Mouse (Mus musculus) liver, embryonic 14.5 days (tissue): ENCODE data around the gene Fbln7. TPM values are rescaled to one million over a fixed set of nuclear protein-coding genes. Genes with fewer than 3 reads are reported as not detected.
A peak's percentile ranks its signal among the peaks of the same experiment; 100 is the strongest.

Source experiments
- ATAC-seq: fragments of 200-750 bp; cut with Nextera tagmentation; 2 replicates; pipeline ENCODE4 v1.8.0; 2017; ENCODE audit warnings: moderate number of reproducible peaks, mild to moderate bottlenecking, moderate library complexity; ENCODE audit not compliant: insufficient read depth
- DNase-seq, 3 experiments: peaks; one replicate each; pipeline ENCODE4 v3.0.0-alpha.2; 2012 to 2013; ENCODE audit warnings: low read depth in 3 of 3, low spot score in 3 of 3
- H3K27ac ChIP-seq: fragments of 300-500 bp; sonication (generic); 2 replicates; pipeline ENCODE4 v1.5.1; 2014; ENCODE audit warnings: moderate library complexity, mild to moderate bottlenecking, control low read depth, inconsistent platforms
- H3K27me3 ChIP-seq: fragments of 300-500 bp; sonication (generic); 2 replicates; pipeline ENCODE4 v1.6.1; 2014; ENCODE audit warnings: mild to moderate bottlenecking, low read length, moderate library complexity; ENCODE audit not compliant: control insufficient read depth, insufficient read depth
- H3K36me3 ChIP-seq: fragments of 300-500 bp; sonication (generic); replicated peaks from 2 replicates; pipeline ENCODE4 v1.6.1; 2014; ENCODE audit warnings: low read depth; ENCODE audit not compliant: control insufficient read depth, insufficient read depth
- H3K4me1 ChIP-seq, 2 experiments: fragments of 200-500 bp in 1 of 2; fragments of 300-500 bp in 1 of 2; sonication (generic) in 1 of 2; replicated peaks; 2 replicates each; pipeline ENCODE4 v1.6.1; 2012 to 2014; ENCODE audit warnings: antibody characterized with exemption in 1 of 2, inconsistent platforms in 1 of 2, low read length in 1 of 2; ENCODE audit not compliant: control insufficient read depth in 2 of 2, insufficient read depth in 2 of 2
- H3K4me2 ChIP-seq: fragments of 300-500 bp; sonication (generic); 2 replicates; pipeline ENCODE4 v1.6.1; 2014; ENCODE audit warnings: low read depth, mild to moderate bottlenecking, control low read depth, moderate library complexity
- H3K4me3 ChIP-seq, 2 experiments: fragments of 200-500 bp in 1 of 2; fragments of 300-500 bp in 1 of 2; sonication (generic) in 1 of 2; 2 replicates each; pipeline ENCODE4 v1.5.1; 2012 to 2014; ENCODE audit warnings: low read depth in 2 of 2, low read length in 2 of 2, mild to moderate bottlenecking in 2 of 2, control low read depth in 1 of 2, inconsistent platforms in 1 of 2, moderate library complexity in 1 of 2; ENCODE audit not compliant: insufficient read depth in 1 of 2
- H3K9ac ChIP-seq: fragments of 300-500 bp; sonication (generic); replicated peaks from 2 replicates; pipeline ENCODE4 v1.6.1; 2014; ENCODE audit warnings: mild to moderate bottlenecking, control low read depth, moderate library complexity
- H3K9me3 ChIP-seq: fragments of 300-500 bp; sonication (generic); 2 replicates; pipeline ENCODE4 v1.6.1; 2016; ENCODE audit warnings: low read length, mixed read lengths; ENCODE audit not compliant: control insufficient read depth
- CTCF ChIP-seq: IDR thresholded peaks from 2 replicates; pipeline ENCODE4 v1.5.1; 2016; ENCODE audit warnings: antibody characterized with exemption, low read depth, control low read depth
- EP300 ChIP-seq: IDR thresholded peaks from 2 replicates; pipeline ENCODE4 v1.6.1; 2016; ENCODE audit warnings: antibody characterized with exemption, low read depth
- WGBS: fragments of 180-500 bp; shearing (Covaris S2); extraction: QIAGEN DNeasy Blood & Tissue Kit; methylation state at CpG from one replicate; pipeline ENCODE4 v1.1.7; 2014; ENCODE audit not compliant: insufficient replicate concordance; 5-methylcytosine and 5-hydroxymethylcytosine counted together
- polyA plus RNA-seq, 2 experiments: library from polyadenylated mRNA; depleted of rRNA in 1 of 2; stranded (reverse) in 1 of 2; unstranded in 1 of 2; fragments of >200 nt; fragmentation: Nextera tagmentation in 1 of 2; extraction: Ambion mirVana in 1 of 2; gene quantifications; 2 replicates each; pipeline versions ENCODE4 v1.2.1 to v1.2.3; 2012 to 2014

The Fbln7 gene
- polyA plus RNA-seq, 2 experiments = 0.17 to 0.33 TPM

- Histone ChIP-seq H3K27me3 (no peaks in the 10 kb centered on the region; the same call in 1 of the 2 replicates), H3K9me3 (no peaks in the 10 kb centered on the region), H3K27ac (peak overlapping the region; percentile 87; the same call in 1 of the 2 replicates), H3K36me3 (no peaks in the 10 kb centered on the region), H3K4me3 (peak overlapping the region; percentile 84 to 93), H3K9ac (peak overlapping the region; percentile 76), H3K4me1 (peaks cover 2 to 12% of the 10 kb centered on the region in 2 experiments), H3K4me2 (peak overlapping the region; percentile 68)
- TF ChIP-seq EP300 = no peak
- TF ChIP-seq CTCF = no peak
- 21% methylated on average over 14 of the region's 14 CpGs for WGBS
- peak in 1 of 3 experiments; percentile 7 for DNase-seq
- no peak for ATAC-seq
Measured at GRCm38 (mm10) chr2:128818956-128819643, 43.7 kb upstream of the Fbln7 start.

- 50% methylated on average over 2 of the region's 2 CpGs for WGBS
- H3K27ac ChIP-seq = no peak overlapping the region
- H3K36me3 ChIP-seq = no peaks in the 10 kb centered on the region
- H3K4me1 ChIP-seq = peaks cover 2 to 12% of the 10 kb centered on the region in 2 experiments
- ATAC-seq = no peak
- H3K9ac ChIP-seq = no peak overlapping the region
- H3K9me3 ChIP-seq = no peaks in the 10 kb centered on the region
- TF ChIP-seq CTCF (no peak), EP300 (no peak)
- DNase-seq = no peak
- no peaks in the 10 kb centered on the region; the same call in 1 of the 2 replicates for H3K27me3 ChIP-seq
- no peak overlapping the region for H3K4me3 ChIP-seq
- no peak overlapping the region for H3K4me2 ChIP-seq
Measured at GRCm38 (mm10) chr2:128820631-128821030, 42.1 kb upstream of the Fbln7 start.

- H3K9ac ChIP-seq = no peak overlapping the region
- no peak overlapping the region for H3K4me2 ChIP-seq
- 72% methylated on average over 5 of the region's 5 CpGs for WGBS
- TF ChIP-seq EP300 (no peak), CTCF (no peak)
- H3K4me1 ChIP-seq = peaks cover 1 to 7% of the 10 kb centered on the region in 2 experiments
- ATAC-seq (no peak), DNase-seq (no peak)
- no peaks in the 10 kb centered on the region for H3K27me3 ChIP-seq
- no peaks in the 10 kb centered on the region; the same call in 1 of the 2 replicates for H3K36me3 ChIP-seq
- H3K27ac ChIP-seq = no peak overlapping the region
- H3K9me3 ChIP-seq = no peaks in the 10 kb centered on the region
- H3K4me3 ChIP-seq = no peak overlapping the region
Measured at GRCm38 (mm10) chr2:128823893-128824292, 38.9 kb upstream of the Fbln7 start.

- H3K4me3 ChIP-seq = no peak overlapping the region
- no peak overlapping the region for H3K27ac ChIP-seq
- H3K9me3 ChIP-seq = no peaks in the 10 kb centered on the region
- WGBS = 89% methylated on average over 1 of the region's 1 CpGs
- H3K9ac ChIP-seq = no peak overlapping the region
- no peaks in the 10 kb centered on the region for H3K4me1 ChIP-seq
- no peaks in the 10 kb centered on the region; the same call in 1 of the 2 replicates for H3K36me3 ChIP-seq
- ATAC-seq (no peak), DNase-seq (no peak)
- TF ChIP-seq CTCF = no peak
- TF ChIP-seq EP300 = no peak
- H3K4me2 ChIP-seq = no peak overlapping the region
- H3K27me3 ChIP-seq = no peaks in the 10 kb centered on the region
Measured at GRCm38 (mm10) chr2:128827787-128828186, 35.0 kb upstream of the Fbln7 start.

- Histone ChIP-seq H3K4me2 (no peak overlapping the region), H3K27me3 (no peaks in the 10 kb centered on the region), H3K4me3 (no peak overlapping the region), H3K36me3 (no peaks in the 10 kb centered on the region; the same call in 1 of the 2 replicates), H3K4me1 (no peaks in the 10 kb centered on the region), H3K9ac (no peak overlapping the region), H3K27ac (no peak overlapping the region), H3K9me3 (no peaks in the 10 kb centered on the region)
- 64% methylated on average over 3 of the region's 3 CpGs for WGBS
- no peak for TF ChIP-seq EP300
- TF ChIP-seq CTCF = no peak
- ATAC-seq (no peak), DNase-seq (no peak)
Measured at GRCm38 (mm10) chr2:128832611-128833010, 30.2 kb upstream of the Fbln7 start.
